ENCODE assay signal across 12 mouse cellular contexts in genomic region chr8:108764403-108765194, GRCm38 (mm10).
DNase-seq lines count a peak whose midpoint lies in the region; ATAC-seq and TF ChIP-seq lines count a peak whose summit lies in the region.
"Had no signal": no experiment of that assay in that cellular context is flagged by ENCODE, and none has a peak within 500 bp of the region (broad histone marks: within the 10 kb centered on the region; RNA-seq: fewer than 3 reads in every experiment).

No protein-coding gene starts in this region.

- H3K4me1 ChIP-seq in lung, adult 2 months (ENCODE audit: control insufficient read depth, insufficient read depth, low read length), result peaks cover 3% of the 10 kb centered on the region
- peaks cover 38% of the 10 kb centered on the region for H3K4me1 ChIP-seq in intestine, embryonic 16.5 days (ENCODE audit: control insufficient read depth, insufficient read depth, low read length)
- peaks cover 36% of the 10 kb centered on the region for H3K4me1 ChIP-seq in stomach, embryonic 15.5 days

- TF ChIP-seq CTCF in lung, adult 2 months (IDR thresholded peaks at IDR 0.05; ENCODE audit: insufficient read depth, low read length), result no peak

- H3K4me3 ChIP-seq in lung, adult 2 months (replicated peaks; ENCODE audit: extremely low read depth, low read depth, low read length), result no peak overlapping the region
- no peak overlapping the region for H3K4me3 ChIP-seq in intestine, embryonic 16.5 days (ENCODE audit: low read length)
- no peak overlapping the region for H3K4me3 ChIP-seq in stomach, embryonic 15.5 days (replicated peaks)
- H3K4me3 ChIP-seq: forebrain, embryonic 12.5 days; midbrain, embryonic 12.5 days had no signal

- DNase-seq in heart, adult 9 months (ENCODE audit: low spot score in 2 of 2), result peak; percentile 18 to 21
- no peak for DNase-seq in heart, postnatal 4 days
- peak; percentile 29 for DNase-seq in lung, postnatal 36 days
- DNase-seq in lung, adult 2 months, result no peak
- no peak for DNase-seq in yolk sac, embryonic 10.5 days (ENCODE audit: low spot score)
- no peak for DNase-seq in T-cell, adult 2 months (ENCODE audit: low spot score)
- DNase-seq: cerebellum, adult 11-12 months had no signal

- H3K9me3 ChIP-seq in intestine, embryonic 16.5 days (ENCODE audit: control insufficient read depth, low read length), result no peaks in the 10 kb centered on the region
- no peaks in the 10 kb centered on the region for H3K9me3 ChIP-seq in stomach, embryonic 15.5 days
- H3K9me3 ChIP-seq: forebrain, embryonic 12.5 days; midbrain, embryonic 12.5 days had no signal

- no peaks in the 10 kb centered on the region for H3K27me3 ChIP-seq in intestine, embryonic 16.5 days (replicated peaks; ENCODE audit: control insufficient read depth, insufficient read depth, low read length)
- H3K27me3 ChIP-seq in stomach, embryonic 15.5 days (replicated peaks), result no peaks in the 10 kb centered on the region
- H3K27me3 ChIP-seq: midbrain, embryonic 12.5 days had no signal

- no peak overlapping the region for H3K4me2 ChIP-seq in intestine, embryonic 16.5 days (ENCODE audit: low read depth, low read length)
- H3K4me2 ChIP-seq in stomach, embryonic 15.5 days, result 0 out of 2 replicates have a peak overlapping the region, but pooled peaks have one; percentile 5
- H3K4me2 ChIP-seq: forebrain, embryonic 12.5 days; hindbrain, embryonic 14.5 days; midbrain, embryonic 12.5 days had no signal

- H3K27ac ChIP-seq in intestine, embryonic 16.5 days (ENCODE audit: low read length), result peak overlapping the region; percentile 47; the same call in 1 of the 2 replicates
- peak overlapping the region; percentile 13; the same call in 1 of the 2 replicates for H3K27ac ChIP-seq in stomach, embryonic 15.5 days
- H3K27ac ChIP-seq: forebrain, embryonic 12.5 days; hindbrain, embryonic 14.5 days; midbrain, embryonic 12.5 days had no signal

- no peaks in the 10 kb centered on the region for H3K36me3 ChIP-seq in intestine, embryonic 16.5 days (ENCODE audit: control insufficient read depth, insufficient read depth, low read length)
- no peaks in the 10 kb centered on the region for H3K36me3 ChIP-seq in stomach, embryonic 15.5 days
- H3K36me3 ChIP-seq: forebrain, embryonic 12.5 days; midbrain, embryonic 12.5 days had no signal

- 46% methylated on average over 19 of the region's 19 CpGs for WGBS in lung, adult 2 months
- 42% methylated on average over 19 of the region's 19 CpGs for WGBS in intestine, embryonic 16.5 days
- 43% methylated on average over 19 of the region's 19 CpGs for WGBS in stomach, embryonic 15.5 days

- no peak for TF ChIP-seq POLR2A in lung, adult 2 months (IDR thresholded peaks at IDR 0.05; ENCODE audit: borderline replicate concordance, extremely low read depth, low read depth, low read length)

- peak overlapping the region; percentile 31; the same call in 1 of the 2 replicates for H3K9ac ChIP-seq in intestine, embryonic 16.5 days (ENCODE audit: low read depth, low read length)
- H3K9ac ChIP-seq in stomach, embryonic 15.5 days, result no peak overlapping the region
- H3K9ac ChIP-seq: forebrain, embryonic 12.5 days; hindbrain, embryonic 14.5 days; midbrain, embryonic 12.5 days had no signal

- peak; percentile 36 for ATAC-seq in intestine, embryonic 16.5 days
- ATAC-seq in stomach, embryonic 15.5 days (ENCODE audit: insufficient read depth, low FRiP score, low read depth), result no peak

Comparison
In these comparisons a context has a peak if more than half of its experiments do, and no peak if none do; other contexts are left out.
1. DNase-seq: peak in heart, adult 9 months (2 of 2) and lung, postnatal 36 days (single experiment); none in heart, postnatal 4 days (single experiment), lung, adult 2 months (single experiment), yolk sac, embryonic 10.5 days (single experiment) and T-cell, adult 2 months (single experiment).